Mouse (Mus musculus): ENCODE data around the gene Plxna2. TPM values are rescaled to one million over a fixed set of nuclear protein-coding genes. Genes with fewer than 3 reads are reported as not detected.

Gene Plxna2
- polyA plus RNA-seq, 1 experiment from 2014 or later: 7.7 TPM

GRCm38 (mm10) chr1:194820953-194821352 is 202.9 kb downstream of the Plxna2 start:
- Histone ChIP-seq H3K9me3 (ENCODE audit: control insufficient read depth, low read depth, low read length) (no peaks in the 10 kb centered on the region), H3K9ac (replicated peaks; ENCODE audit: low read depth, low read length) (no peak overlapping the region), H3K4me3 (ENCODE audit: low read depth, low read length) (no peak overlapping the region), H3K27ac (ENCODE audit: low read length) (no peak overlapping the region), H3K27me3 (ENCODE audit: control insufficient read depth, insufficient read depth, low read length) (no peaks in the 10 kb centered on the region), H3K36me3 (ENCODE audit: control insufficient read depth, insufficient read depth, low read length) (no peaks in the 10 kb centered on the region), H3K4me2 (replicated peaks; ENCODE audit: low read depth, low read length) (no peak overlapping the region), H3K4me1 (ENCODE audit: control insufficient read depth, insufficient read depth, low read length) (no peaks in the 10 kb centered on the region)
- WGBS: 78% methylated on average over 4 of the region's 4 CpGs
- ATAC-seq (ENCODE audit: insufficient number of reproducible peaks, insufficient read depth, low FRiP score, low read depth): no peak

- no peaks in the 10 kb centered on the region for H3K9me3 ChIP-seq (ENCODE audit: control insufficient read depth, low read depth, low read length)
- no peak for ATAC-seq (ENCODE audit: insufficient number of reproducible peaks, insufficient read depth, low FRiP score, low read depth)
- no peaks in the 10 kb centered on the region for H3K4me1 ChIP-seq (ENCODE audit: control insufficient read depth, insufficient read depth, low read length)
- H3K9ac ChIP-seq (replicated peaks; ENCODE audit: low read depth, low read length): no peak overlapping the region
- no peak overlapping the region for H3K4me3 ChIP-seq (ENCODE audit: low read depth, low read length)
- WGBS: 57% methylated on average over 1 of the region's 1 CpGs
- H3K27me3 ChIP-seq (ENCODE audit: control insufficient read depth, insufficient read depth, low read length): no peaks in the 10 kb centered on the region
- no peak overlapping the region for H3K27ac ChIP-seq (ENCODE audit: low read length)
- H3K4me2 ChIP-seq (replicated peaks; ENCODE audit: low read depth, low read length): no peak overlapping the region
- H3K36me3 ChIP-seq (ENCODE audit: control insufficient read depth, insufficient read depth, low read length): no peaks in the 10 kb centered on the region
Measured at GRCm38 (mm10) chr1:194821721-194822120, 203.7 kb downstream of the Plxna2 start.

GRCm38 (mm10) chr1:194828316-194828715 is 210.3 kb downstream of the Plxna2 start:
- no peak overlapping the region for H3K27ac ChIP-seq (ENCODE audit: low read length)
- no peaks in the 10 kb centered on the region for H3K4me1 ChIP-seq (ENCODE audit: control insufficient read depth, insufficient read depth, low read length)
- ATAC-seq (ENCODE audit: insufficient number of reproducible peaks, insufficient read depth, low FRiP score, low read depth): no peak
- H3K27me3 ChIP-seq (ENCODE audit: control insufficient read depth, insufficient read depth, low read length): no peaks in the 10 kb centered on the region
- H3K9me3 ChIP-seq (ENCODE audit: control insufficient read depth, low read depth, low read length): no peaks in the 10 kb centered on the region
- no peak overlapping the region for H3K9ac ChIP-seq (replicated peaks; ENCODE audit: low read depth, low read length)
- H3K4me2 ChIP-seq (replicated peaks; ENCODE audit: low read depth, low read length): no peak overlapping the region
- no peaks in the 10 kb centered on the region for H3K36me3 ChIP-seq (ENCODE audit: control insufficient read depth, insufficient read depth, low read length)
- H3K4me3 ChIP-seq (ENCODE audit: low read depth, low read length): no peak overlapping the region

GRCm38 (mm10) chr1:194835238-194835637 is 217.2 kb downstream of the Plxna2 start:
- H3K4me1 ChIP-seq (ENCODE audit: control insufficient read depth, insufficient read depth, low read length): no peaks in the 10 kb centered on the region
- no peaks in the 10 kb centered on the region for H3K36me3 ChIP-seq (ENCODE audit: control insufficient read depth, insufficient read depth, low read length)
- no peaks in the 10 kb centered on the region for H3K27me3 ChIP-seq (ENCODE audit: control insufficient read depth, insufficient read depth, low read length)

GRCm38 (mm10) chr1:194836182-194836581 is 218.2 kb downstream of the Plxna2 start:
- Histone ChIP-seq H3K9me3 (ENCODE audit: control insufficient read depth, low read depth, low read length) (no peaks in the 10 kb centered on the region), H3K27ac (ENCODE audit: low read length) (no peak overlapping the region), H3K27me3 (ENCODE audit: control insufficient read depth, insufficient read depth, low read length) (no peaks in the 10 kb centered on the region), H3K9ac (replicated peaks; ENCODE audit: low read depth, low read length) (no peak overlapping the region), H3K36me3 (ENCODE audit: control insufficient read depth, insufficient read depth, low read length) (no peaks in the 10 kb centered on the region), H3K4me3 (ENCODE audit: low read depth, low read length) (no peak overlapping the region), H3K4me1 (ENCODE audit: control insufficient read depth, insufficient read depth, low read length) (no peaks in the 10 kb centered on the region), H3K4me2 (replicated peaks; ENCODE audit: low read depth, low read length) (no peak overlapping the region)
- no peak for ATAC-seq (ENCODE audit: insufficient number of reproducible peaks, insufficient read depth, low FRiP score, low read depth)
- WGBS: 65% methylated on average over 3 of the region's 3 CpGs

More at GRCm38 (mm10) chr1:194835238-194835637, 217.2 kb downstream of the Plxna2 start:
- no peak overlapping the region for H3K4me3 ChIP-seq (ENCODE audit: low read depth, low read length)
- no peak overlapping the region for H3K27ac ChIP-seq (ENCODE audit: low read length)
- H3K9me3 ChIP-seq (ENCODE audit: control insufficient read depth, low read depth, low read length): no peaks in the 10 kb centered on the region
- no peak for ATAC-seq (ENCODE audit: insufficient number of reproducible peaks, insufficient read depth, low FRiP score, low read depth)
- no peak overlapping the region for H3K4me2 ChIP-seq (replicated peaks; ENCODE audit: low read depth, low read length)
- H3K9ac ChIP-seq (replicated peaks; ENCODE audit: low read depth, low read length): no peak overlapping the region

GRCm38 (mm10) chr1:194836671-194837070 is 218.7 kb downstream of the Plxna2 start:
- Histone ChIP-seq H3K36me3 (ENCODE audit: control insufficient read depth, insufficient read depth, low read length) (no peaks in the 10 kb centered on the region), H3K9me3 (ENCODE audit: control insufficient read depth, low read depth, low read length) (no peaks in the 10 kb centered on the region), H3K4me2 (replicated peaks; ENCODE audit: low read depth, low read length) (no peak overlapping the region), H3K27me3 (ENCODE audit: control insufficient read depth, insufficient read depth, low read length) (no peaks in the 10 kb centered on the region), H3K4me3 (ENCODE audit: low read depth, low read length) (no peak overlapping the region), H3K9ac (replicated peaks; ENCODE audit: low read depth, low read length) (no peak overlapping the region), H3K27ac (ENCODE audit: low read length) (no peak overlapping the region), H3K4me1 (ENCODE audit: control insufficient read depth, insufficient read depth, low read length) (no peaks in the 10 kb centered on the region)
- ATAC-seq (ENCODE audit: insufficient number of reproducible peaks, insufficient read depth, low FRiP score, low read depth): no peak
- 87% methylated on average over 4 of the region's 4 CpGs for WGBS

GRCm38 (mm10) chr1:194839230-194839910 is 221.4 kb downstream of the Plxna2 start:
- ATAC-seq (ENCODE audit: insufficient number of reproducible peaks, insufficient read depth, low FRiP score, low read depth): no peak
- Histone ChIP-seq H3K27ac (ENCODE audit: low read length) (no peak overlapping the region), H3K9me3 (ENCODE audit: control insufficient read depth, low read depth, low read length) (no peaks in the 10 kb centered on the region), H3K4me3 (ENCODE audit: low read depth, low read length) (no peak overlapping the region), H3K4me1 (ENCODE audit: control insufficient read depth, insufficient read depth, low read length) (no peaks in the 10 kb centered on the region), H3K27me3 (ENCODE audit: control insufficient read depth, insufficient read depth, low read length) (no peaks in the 10 kb centered on the region), H3K36me3 (ENCODE audit: control insufficient read depth, insufficient read depth, low read length) (no peaks in the 10 kb centered on the region), H3K9ac (replicated peaks; ENCODE audit: low read depth, low read length) (no peak overlapping the region), H3K4me2 (replicated peaks; ENCODE audit: low read depth, low read length) (no peak overlapping the region)
- 13% methylated on average over 1 of the region's 1 CpGs for WGBS

GRCm38 (mm10) chr1:194843020-194843419 is 225.0 kb downstream of the Plxna2 start:
- no peaks in the 10 kb centered on the region for H3K9me3 ChIP-seq (ENCODE audit: control insufficient read depth, low read depth, low read length)
- H3K4me3 ChIP-seq (ENCODE audit: low read depth, low read length): no peak overlapping the region
- no peak overlapping the region for H3K27ac ChIP-seq (ENCODE audit: low read length)
- H3K4me1 ChIP-seq (ENCODE audit: control insufficient read depth, insufficient read depth, low read length): no peaks in the 10 kb centered on the region
- no peak overlapping the region for H3K9ac ChIP-seq (replicated peaks; ENCODE audit: low read depth, low read length)
- no peaks in the 10 kb centered on the region for H3K36me3 ChIP-seq (ENCODE audit: control insufficient read depth, insufficient read depth, low read length)
- no peak for ATAC-seq (ENCODE audit: insufficient number of reproducible peaks, insufficient read depth, low FRiP score, low read depth)
- no peaks in the 10 kb centered on the region for H3K27me3 ChIP-seq (ENCODE audit: control insufficient read depth, insufficient read depth, low read length)
- WGBS: 82% methylated on average over 2 of the region's 2 CpGs
- no peak overlapping the region for H3K4me2 ChIP-seq (replicated peaks; ENCODE audit: low read depth, low read length)

GRCm38 (mm10) chr1:194847014-194847413 is 229.0 kb downstream of the Plxna2 start:
- 60% methylated on average over 4 of the region's 4 CpGs for WGBS

More at GRCm38 (mm10) chr1:194847014-194847413, 229.0 kb downstream of the Plxna2 start:
- Histone ChIP-seq H3K4me1 (ENCODE audit: control insufficient read depth, insufficient read depth, low read length) (no peaks in the 10 kb centered on the region), H3K9ac (replicated peaks; ENCODE audit: low read depth, low read length) (no peak overlapping the region), H3K36me3 (ENCODE audit: control insufficient read depth, insufficient read depth, low read length) (no peaks in the 10 kb centered on the region), H3K27me3 (ENCODE audit: control insufficient read depth, insufficient read depth, low read length) (no peaks in the 10 kb centered on the region), H3K4me3 (ENCODE audit: low read depth, low read length) (no peak overlapping the region), H3K4me2 (replicated peaks; ENCODE audit: low read depth, low read length) (no peak overlapping the region), H3K9me3 (ENCODE audit: control insufficient read depth, low read depth, low read length) (no peaks in the 10 kb centered on the region), H3K27ac (ENCODE audit: low read length) (no peak overlapping the region)
- ATAC-seq (ENCODE audit: insufficient number of reproducible peaks, insufficient read depth, low FRiP score, low read depth): no peak
